Mouse (Mus musculus) heart, adult 18-20 months (tissue): Measurements from ENCODE around the gene Bfsp1. TPM values are rescaled to one million over a fixed set of nuclear protein-coding genes. Genes with fewer than 3 reads are reported as not detected.

Experiments used
- DNase-seq, 2 experiments: peaks; one replicate each; pipeline ENCODE4 v3.0.0; 2021 to 2022; ENCODE audit warnings: mixed read lengths in 1 of 2
- total RNA-seq, 2 experiments: library from RNA; stranded (reverse); gene quantifications; 2 replicates each; pipeline ENCODE4 v1.2.3; 2021

The Bfsp1 gene
- total RNA-seq, 2 experiments from 2014 or later, result 0.17 to 0.33 TPM

GRCm38 (mm10) chr2:143796335-143797013 lies 66.5 kb downstream of the Bfsp1 start:
- no peak for DNase-seq

DNA sequence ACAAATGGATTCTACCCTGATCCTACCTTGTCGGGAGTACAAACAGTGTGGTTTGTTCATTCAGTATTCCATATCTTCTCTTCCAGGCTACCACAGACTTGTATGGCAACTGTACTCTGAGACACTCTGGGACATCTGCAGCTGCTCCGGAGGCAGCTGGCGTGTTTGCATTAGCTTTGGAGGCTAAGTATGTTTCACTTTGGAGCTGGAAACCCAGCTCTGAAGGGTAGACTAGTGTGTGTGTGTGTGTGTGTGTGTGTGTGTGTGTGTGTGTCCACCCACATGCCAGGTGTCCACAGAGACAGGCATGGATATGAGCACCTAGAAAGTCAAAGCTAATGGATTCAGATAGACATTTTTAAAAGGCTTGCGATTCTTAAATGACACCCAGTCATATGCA lies 67.1 kb downstream of the Bfsp1 start:
- no peak for DNase-seq

- no peak for DNase-seq
These were observed 73.1 kb downstream of the Bfsp1 start for GRCm38 (mm10) chr2:143789911-143790310.

DNA sequence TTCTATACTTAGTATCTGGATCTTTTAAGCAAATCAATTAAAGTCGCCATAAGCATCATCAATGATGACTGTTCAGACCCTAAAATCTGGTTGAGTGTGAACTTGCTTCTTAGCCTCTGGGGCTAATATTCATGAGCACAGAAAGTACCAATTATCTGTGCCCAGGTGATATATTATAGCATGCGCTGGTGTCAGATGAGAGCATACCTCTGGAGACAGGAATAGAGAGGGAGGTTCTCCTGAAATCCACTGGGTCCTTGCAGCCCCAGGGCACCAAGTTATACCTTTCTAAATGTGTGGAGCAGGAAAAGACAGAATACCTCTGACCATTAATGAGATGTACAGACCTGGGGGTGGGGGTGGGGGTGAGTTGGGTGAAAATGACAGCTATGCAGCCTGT lies 82.7 kb downstream of the Bfsp1 start:
- DNase-seq, result no peak

Other genes with a start within 250 kb of the Bfsp1 start
- gene Dstn, start 52.1 kb upstream of the Bfsp1 start, total RNA-seq, result 100 to 1,000 TPM; 164 to 168 TPM
- gene Rrbp1, start 148.1 kb upstream of the Bfsp1 start, total RNA-seq, result 100 to 1,000 TPM in 1 of 2 experiments, 10 to 100 TPM in 1; 96.6 to 106 TPM
- gene Banf2, start 169.9 kb upstream of the Bfsp1 start, total RNA-seq, result not detected